Mouse (Mus musculus) left cerebral cortex, adult 9 months (tissue): ENCODE measurements around the gene Fibcd1.
A peak's percentile ranks its signal among the peaks of the same experiment; 100 is the strongest.

Experiments
- DNase-seq, 2 experiments: peaks; one replicate each; pipeline ENCODE4 v3.0.0; 2022; ENCODE audit warnings: low spot score in 2 of 2

Fibcd1 gene

DNA sequence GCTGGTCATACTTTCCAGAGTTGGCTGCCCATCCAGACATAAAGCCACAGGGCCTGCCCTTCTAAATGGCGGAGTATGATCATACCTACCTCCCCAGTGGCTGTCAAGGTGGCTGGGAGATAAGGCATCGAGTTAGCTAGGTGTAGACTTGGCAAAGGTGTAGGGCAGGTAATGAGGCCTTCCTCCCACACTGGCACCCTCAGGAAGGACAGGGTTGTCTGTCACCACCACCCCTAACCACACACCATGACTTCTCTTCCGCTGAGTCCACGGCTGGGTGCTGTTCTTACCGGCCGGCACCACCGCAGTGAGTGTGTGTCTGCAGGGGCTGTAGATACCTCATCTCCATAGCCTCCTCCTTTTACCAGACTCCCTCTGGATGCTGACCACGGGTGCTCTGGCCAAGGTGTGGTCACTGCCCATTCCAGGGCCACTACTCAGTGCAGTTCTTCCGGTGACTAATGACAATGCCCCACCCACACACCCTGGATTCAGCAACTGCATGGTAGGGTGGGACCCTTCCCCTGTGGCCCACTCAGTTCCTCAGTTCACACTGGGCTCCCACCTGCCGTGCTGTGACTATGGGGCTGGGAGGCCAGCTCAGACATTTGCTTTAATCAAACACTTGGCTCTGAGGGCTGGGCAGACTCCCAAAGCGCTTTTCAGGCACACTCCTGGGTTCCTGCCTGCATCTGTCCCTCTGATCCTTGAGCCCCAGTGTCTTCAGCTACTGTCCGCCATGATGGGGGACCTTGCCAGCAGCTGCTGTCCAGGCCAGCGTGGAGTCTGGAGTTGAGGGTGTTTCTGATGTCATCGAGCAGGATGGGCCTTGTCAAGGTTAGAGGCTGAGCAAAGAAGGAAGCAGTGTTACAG lies 34.5 kb downstream of the Fibcd1 start:
- DNase-seq: no peak

DNA sequence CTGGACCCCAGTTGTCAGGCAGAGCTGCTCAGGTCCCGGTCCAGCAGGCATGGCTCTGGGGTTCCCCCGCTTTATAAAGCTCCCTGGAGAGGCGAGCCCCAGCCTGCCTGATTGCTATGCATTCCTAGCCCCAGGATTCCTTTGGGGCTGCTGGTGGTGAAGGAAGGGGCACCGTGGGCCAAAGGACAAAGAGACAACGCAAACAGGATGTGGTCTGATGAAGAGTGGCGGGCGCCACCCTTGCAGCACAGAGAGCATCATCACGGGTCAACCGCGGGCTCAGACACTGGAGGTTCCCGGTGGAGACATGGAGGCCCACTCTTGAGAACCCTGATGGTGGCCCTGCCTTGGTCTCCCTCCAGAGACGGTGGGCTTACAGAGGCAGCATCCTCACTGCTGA lies 35.4 kb downstream of the Fibcd1 start, which contains the start of gene Qrfp:
Gene Qrfp (minus strand): TSS at position 137 of the 400 bp plus-strand sequence.
- DNase-seq: no peak

DNA sequence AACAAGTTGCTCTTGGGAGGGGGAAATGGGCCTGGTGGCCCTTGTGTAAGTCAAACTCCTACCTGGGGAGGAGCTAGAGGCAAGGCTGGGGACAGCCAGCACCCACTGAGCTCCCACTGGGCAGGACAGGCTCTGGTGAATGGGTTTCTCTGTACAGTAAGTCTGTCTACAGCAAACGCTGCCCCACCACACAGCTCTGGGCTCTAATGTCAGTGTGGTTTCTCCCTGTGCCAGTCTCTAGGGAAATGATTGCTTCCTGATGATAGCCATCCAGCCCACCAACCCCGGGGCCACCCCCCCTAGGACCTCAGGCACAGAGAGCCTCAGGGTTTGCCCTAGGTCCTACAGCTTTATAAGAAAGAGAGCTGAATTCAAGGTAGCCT lies 36.5 kb downstream of the Fibcd1 start:
- no peak for DNase-seq

DNA sequence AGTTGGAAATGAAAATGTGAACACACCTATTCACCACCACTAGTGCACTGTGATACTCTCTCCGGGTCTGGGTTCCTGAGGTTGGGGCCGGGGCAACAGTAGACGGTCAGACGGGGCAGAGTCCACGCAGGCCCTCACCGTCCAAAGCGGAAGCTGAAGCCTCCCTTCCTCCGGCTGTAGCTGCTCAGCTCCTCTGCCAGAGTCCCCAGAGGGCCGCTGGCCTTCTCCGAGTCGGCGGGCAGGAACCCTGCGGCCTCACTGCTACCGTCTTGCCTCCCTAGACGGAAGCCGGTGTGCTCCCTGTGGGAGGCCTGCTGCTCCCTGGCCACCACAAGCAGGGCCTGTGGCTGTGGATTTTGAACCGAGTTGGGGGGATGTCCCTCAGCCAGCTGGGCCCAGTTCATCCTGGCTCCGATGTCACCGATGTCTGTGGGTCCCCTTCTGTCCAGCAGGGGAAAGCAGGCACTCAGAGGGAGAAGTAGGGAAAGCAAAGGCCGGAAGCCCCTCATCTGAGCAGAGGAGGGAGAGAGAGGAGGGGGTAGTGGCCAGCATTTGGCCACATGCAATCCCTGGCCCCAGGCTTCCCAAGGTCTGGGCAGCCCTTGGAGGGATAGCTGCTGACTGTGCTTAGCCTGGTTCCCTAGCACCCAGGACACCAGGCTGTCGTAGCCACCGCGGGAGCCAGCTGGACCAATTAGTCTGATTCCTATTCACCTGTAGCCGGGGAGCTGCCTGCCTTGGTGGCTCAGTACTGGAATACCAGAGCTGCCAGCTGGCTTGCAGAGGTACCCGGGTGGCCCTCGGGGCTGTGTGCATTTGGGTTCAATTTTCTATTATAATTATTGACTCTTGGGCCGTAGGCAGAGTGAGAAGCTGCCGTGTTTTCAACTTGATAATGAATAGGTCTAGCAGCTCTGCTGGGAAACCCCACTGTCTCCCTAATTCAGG lies 37.1 kb downstream of the Fibcd1 start:
- DNase-seq: no peak

DNA sequence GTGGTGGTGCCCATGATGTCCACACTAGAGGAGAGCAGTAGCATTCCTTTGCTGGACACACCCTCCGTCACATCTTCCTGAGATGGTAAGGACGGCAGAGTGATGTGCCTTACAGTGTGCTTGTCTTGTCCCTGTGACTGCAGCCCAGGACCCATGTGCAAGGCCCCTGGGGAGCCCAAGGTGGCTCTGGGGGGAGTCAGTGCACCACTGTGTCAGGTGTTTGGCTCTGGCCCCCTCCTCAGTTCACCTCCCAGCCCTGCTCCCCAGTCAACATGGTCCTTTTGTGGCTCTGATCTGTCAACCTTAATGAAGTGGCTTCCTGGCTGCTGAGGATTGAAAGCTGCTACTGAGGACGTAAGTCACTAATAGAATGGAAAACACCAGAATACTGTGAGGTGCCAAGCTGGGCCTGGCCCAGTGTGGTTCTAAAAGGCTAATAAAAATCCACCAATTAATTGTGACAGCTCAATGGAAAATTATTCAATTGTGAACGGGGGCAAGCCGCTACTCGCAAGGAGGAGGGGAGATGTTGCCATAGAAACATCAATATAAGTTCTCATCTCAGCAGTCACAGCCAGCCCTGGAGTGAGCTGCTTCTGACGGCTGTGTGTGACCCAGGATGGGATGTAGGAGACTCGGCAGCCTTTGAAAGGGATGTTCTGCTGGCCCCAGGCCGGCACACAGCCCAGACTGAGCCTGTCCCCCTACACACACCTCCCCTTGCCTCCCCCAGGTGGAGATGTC lies 39.0 kb downstream of the Fibcd1 start:
- DNase-seq: no peak

DNA sequence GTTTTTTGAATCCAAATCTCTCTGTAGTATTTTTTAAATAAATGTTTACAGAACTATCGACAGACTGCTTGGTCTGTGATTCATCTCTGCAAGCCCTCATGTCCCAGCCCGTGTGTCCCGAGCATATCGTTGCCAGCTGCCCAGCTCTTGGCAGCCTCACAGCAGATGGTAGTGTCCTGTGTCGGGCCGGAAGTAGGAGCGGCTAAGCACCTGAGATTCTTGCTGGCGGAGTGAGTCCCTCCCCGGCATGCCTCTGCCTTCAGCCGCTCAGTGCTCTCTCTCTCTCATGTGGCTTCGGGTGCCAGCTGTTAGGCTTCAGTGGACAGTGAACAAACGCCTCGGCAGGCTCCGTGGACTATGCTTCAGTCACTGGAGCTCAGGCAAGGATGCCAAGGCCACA lies 42.3 kb downstream of the Fibcd1 start:
- DNase-seq: no peak

DNA sequence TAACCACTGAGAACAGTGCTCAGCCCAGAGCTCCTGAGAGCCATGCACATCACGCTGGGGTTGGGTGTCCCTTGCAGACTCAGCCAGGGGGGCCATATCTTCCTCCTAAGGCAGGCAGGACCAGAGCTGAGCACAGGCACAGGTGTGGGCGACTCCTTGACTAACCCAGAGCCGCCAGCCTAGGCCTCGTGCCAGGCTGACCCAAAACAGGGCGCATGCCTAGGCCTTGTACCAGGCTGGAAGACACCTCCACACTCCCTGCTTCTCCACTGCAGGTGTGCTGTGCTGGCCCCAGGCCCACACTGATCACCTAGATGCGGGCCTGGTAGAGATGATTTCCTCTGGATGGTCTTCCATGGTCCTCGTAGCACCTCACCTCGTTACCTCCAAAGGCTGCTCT lies 43.0 kb downstream of the Fibcd1 start:
- DNase-seq: no peak

DNA sequence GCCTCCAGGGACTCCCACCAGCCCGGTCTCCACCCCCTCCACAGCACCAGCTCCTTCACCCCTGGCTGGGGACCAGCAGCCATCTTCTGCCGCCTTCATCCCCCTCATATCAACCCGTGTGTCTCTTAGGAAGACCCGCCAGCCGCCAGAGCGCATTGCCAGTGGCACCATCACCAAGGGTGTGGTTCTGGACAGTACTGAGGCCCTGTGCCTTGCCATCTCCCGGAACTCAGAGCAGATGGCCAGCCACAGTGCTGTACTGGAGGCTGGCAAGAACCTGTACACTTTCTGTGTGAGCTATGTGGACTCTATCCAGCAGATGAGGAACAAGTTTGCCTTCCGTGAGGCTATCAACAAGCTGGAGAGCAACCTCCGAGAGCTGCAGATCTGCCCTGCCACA lies 44.4 kb downstream of the Fibcd1 start:
- DNase-seq: no peak

DNA sequence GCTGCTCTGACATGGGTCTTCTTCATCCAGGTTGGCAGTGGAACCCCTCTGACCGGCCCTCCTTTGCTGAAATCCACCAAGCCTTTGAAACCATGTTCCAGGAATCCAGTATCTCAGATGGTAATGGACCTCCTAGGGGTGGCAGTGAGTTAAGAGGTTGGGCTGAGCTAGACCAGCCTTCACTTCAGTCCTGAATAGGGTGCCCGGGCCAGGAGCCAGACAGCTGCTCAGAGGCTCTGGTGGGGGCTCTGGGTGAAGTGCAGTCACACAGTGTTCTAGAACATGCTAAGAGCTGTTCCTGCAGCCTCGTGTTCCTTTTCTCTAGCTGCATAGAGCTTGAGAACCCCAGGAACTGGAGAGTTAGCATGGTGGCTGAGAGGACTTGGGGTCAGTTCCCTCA lies 48.9 kb downstream of the Fibcd1 start:
- no peak for DNase-seq

DNA sequence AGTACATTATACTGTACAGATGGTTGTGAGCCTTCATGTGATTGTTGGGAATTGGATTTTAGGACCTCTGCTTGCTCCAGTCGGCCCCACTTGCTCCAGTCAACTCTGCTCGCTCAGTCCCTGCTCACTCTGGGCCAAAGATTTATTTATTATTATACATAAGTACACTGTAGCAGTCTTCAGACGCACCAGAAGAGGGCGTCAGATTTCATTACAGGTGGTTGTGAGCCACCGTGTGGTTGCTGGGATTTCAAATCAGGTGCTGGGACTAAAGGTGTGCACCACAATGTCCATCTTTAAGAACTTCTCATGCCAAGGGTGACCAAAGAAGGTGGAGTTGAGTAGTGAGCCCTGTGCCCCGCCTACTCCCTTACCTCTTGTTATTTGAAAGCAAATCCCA lies 53.2 kb downstream of the Fibcd1 start:
- no peak for DNase-seq

DNA sequence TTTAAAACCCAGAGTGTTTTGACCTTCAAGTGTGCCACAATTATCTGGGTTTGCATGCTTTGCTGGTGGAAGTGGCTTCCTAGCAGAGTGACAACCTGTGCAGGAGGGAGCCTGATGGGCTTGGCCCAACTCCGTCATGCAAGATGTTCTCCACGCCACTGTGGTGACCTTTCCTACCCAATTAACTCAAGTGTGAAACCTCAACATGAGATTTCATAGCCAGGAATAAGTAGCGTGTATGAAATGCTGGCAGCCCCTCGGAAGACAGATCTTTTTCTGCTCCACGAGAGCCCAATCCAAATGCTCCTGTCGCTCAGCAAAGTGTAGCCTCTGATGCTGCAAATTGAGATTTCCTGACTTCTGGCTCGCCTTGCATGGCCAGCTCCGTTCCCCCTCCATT lies 54.5 kb downstream of the Fibcd1 start:
- DNase-seq: no peak

DNA sequence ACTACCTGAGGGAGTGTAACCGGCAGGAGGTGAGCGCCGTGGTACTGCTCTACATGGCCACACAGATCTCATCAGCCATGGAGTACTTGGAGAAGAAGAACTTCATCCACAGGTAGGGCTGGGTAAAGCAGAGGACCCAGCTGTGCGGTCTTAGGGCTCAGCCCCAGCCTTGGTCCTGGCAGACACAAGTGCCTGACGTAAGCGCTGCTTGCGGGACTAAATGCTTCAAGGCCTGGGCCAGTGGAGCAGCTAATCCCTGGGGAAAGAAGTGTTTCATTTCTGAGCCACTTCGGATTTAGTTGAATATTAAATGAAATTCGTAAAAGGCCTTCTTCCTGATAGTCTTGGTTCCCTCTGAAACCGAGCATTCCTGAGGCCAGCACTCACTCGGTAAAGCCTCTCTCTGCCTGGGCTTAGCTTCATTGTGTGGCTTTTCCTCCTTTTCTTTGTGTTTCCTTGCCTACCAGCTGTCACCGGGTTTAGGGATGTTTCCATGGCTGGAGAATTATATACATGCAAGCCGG lies 55.0 kb downstream of the Fibcd1 start:
- DNase-seq: no peak

DNA sequence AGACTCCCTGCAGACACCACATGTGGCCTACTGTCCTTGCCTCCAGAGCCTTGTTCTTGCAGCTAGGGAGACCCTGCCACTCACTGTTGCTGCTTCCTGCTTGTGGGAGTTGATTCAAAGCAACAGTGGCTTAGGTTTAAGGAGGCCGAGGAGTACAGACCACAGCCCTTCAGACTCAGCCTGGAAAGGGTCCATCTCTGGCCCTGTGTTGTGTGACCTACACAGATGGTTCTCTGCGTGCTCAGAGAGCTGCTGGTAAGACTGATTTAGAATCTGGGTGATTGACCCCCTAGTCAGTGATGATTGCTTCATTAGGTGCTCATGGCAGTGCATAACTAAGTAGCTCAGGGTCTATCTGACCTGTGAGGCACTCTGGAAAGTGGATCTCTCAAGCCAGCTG lies 56.6 kb downstream of the Fibcd1 start:
- no peak for DNase-seq

DNA sequence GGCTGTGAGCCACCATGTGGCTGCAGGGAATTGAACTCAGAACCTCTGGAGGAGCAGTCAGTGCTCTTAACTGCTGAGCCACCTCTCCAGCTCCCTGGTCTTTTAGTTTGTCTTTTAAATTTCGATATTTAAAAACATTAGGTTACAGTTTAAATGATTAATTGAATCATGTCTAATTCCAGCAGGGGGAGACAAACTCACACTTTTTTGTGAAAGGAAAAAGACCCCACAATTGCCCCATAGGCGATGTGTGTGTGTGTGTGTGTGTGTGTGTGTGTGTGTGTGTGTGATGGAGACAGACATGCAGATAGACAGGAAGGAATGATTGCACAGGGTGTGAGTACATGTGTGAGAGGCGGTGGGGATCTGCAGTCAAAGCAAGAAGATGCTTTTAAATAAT lies 57.6 kb downstream of the Fibcd1 start:
- no peak for DNase-seq

DNA sequence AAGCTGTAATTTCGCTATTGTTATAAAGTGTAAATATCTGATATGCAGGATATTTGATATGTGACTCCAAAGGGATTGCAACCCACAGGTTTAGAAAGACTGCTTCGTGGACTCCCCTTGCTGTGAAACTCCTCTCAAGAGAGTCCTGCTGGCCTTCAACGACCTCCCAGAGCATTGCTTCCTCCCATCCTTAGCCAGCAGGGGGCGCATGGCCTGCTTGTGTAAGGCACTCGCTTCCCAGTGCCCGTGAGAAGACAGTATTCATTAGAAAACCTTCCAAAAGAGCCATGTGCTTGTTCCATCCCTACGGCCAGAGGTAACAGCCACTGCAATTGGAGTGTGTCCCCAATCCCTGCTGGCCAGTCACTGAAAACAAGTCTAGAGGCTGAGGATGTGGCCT lies 58.8 kb downstream of the Fibcd1 start:
- DNase-seq: peak in 1 of 2 experiments; percentile 80

DNA sequence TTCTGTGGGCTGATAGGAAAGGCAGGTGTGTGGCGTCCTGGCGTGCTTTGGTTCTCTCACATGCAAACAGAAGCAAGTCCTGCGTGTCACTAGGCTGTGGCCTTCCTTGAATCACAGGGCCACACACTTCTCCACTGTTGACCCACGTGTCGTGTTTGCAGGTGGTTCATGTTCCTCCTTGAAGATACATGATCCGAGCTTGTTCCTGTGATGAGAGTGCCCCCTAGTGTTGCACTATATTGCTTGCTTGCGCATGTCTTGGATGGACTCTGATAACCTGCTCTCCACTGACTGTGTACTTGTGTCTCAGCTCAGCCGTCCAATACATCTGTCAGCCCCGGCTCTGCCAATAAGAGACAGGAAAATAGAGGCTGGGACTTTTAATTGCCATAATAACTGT lies 60.7 kb downstream of the Fibcd1 start:
- DNase-seq: peak; percentile 58 to 91

DNA sequence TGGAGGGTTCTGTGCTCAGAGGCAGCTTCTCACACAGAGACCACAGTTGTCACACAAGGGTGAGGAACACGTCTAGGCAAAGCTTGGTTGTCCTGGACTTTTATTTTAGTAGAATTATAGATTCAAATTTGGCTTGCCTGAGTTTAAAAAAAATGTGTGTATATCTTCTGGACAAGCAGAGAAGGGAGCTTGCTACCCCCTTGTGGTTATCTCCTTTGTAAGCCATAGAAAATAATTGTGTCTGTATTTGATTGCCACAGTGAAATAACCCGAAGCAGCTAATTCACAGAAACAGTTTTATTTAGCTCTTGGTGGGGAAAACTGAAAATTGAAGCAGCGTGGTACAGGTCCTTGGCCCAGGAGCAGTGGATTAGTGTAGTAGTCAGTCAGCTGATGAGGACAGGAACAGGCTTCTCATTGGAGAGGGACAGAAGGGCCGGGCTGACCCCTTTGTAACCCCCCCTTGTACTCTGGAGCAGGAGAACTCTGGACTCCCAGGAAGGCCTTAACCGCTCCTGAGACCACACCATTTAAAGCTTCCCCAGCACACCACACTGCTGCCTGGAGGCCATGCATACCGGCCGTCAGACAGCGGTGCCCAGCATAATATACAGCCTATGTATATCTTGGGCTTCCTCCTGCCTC lies 62.7 kb downstream of the Fibcd1 start:
- no peak for DNase-seq

DNA sequence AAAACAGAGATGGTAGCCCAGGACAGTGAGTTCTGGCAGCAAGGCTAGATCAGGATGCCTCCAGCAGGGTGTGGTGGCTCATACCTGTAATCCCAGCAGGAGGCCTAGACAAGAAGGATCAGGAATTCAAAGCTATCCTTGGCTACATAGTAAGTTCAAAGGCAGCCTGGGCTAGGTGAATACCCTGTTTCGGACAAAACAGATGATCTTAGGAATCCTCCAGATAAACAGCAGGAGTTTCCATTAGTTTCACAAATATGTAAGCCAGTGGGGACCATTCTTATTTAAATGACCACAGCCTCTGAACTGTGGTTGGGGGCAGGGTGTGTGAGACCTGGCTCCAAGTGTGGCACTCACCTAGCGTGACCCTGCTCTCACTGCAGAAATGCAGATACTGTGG lies 66.5 kb downstream of the Fibcd1 start:
- DNase-seq: no peak

DNA sequence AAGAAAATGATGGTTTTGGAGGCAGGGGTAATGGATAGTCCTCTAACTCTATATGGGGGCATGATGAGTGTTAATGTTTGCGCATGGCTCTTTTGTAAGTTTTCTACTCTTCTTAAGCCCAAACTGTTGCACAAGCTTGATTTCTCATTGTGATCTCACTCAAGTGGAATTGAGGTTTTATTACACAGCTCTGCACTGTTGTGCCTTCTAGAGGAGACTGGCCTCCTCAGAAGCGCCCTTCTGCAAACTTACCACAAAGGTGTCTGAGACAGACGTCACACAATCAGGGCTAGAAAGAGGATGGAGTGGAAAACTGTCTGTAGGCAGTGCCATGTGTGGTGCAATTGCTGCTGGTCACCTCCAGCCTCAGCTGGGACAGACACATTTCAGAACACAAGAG lies 69.3 kb downstream of the Fibcd1 start:
- DNase-seq: no peak

DNA sequence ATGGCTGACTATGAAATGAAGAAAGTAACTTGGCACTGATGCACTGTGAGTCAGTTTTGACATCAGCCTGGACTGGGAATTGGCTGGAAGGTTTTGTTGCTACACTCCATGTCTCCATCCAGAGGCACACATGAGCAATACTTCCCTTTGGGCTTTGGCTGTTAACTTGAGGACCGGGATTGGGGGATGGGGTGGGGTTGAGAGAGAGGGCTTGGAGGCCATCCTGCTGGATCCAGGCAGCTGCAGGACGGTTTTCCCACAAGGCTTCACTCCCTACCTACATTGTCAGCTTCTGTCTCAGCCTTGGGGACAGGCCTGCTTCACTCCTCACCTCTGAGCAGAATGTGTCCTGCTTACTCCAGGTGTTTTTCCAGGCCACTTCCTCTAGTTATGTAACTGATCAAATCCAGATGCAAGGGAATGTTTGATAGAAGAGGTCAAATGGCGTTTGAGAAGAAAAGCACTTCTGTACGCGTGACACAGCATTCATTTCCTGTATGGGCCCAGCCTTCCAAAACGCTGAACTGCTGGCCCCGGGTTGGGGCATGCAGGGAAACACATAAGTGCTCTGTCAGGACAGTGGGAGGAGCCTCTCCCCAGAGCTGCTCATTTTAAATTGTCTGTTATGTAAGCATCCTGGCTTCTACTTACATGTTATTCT lies 74.9 kb downstream of the Fibcd1 start:
- no peak for DNase-seq

DNA sequence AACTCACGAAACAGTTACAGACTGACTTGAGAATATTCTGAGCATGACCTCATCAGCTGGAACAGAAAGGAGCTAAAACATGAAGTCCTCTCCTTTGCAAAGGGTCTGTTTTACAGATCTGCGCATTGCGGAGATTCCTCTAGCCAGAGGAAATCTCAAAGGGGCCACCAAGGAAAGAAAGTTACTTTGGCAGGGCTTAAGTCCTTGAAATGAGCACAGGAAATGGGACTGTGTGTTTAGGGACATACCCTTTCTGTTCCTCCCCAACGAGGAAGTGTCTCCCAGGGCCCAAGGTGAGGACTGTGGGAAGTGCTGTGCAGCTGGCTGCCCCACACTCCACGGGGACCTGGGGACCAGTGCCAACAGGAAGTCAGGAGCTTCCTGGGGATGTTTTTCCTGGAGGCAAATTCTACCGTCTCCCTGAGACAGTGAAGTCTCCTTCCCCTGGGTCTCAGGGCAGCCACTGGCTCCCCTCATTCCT lies 76.1 kb downstream of the Fibcd1 start:
- DNase-seq: no peak
